Mouse (Mus musculus) heart, postnatal 0 days (tissue): ENCODE results near the gene Myo5a. TPM values are rescaled to one million over a fixed set of nuclear protein-coding genes. Genes with fewer than 3 reads are reported as not detected.

Source experiments
- ATAC-seq: fragments of 200-750 bp; cut with Nextera tagmentation; 2 replicates; pipeline ENCODE4 v1.8.0; 2017; ENCODE audit warnings: low read depth, moderate number of reproducible peaks, moderate library complexity; ENCODE audit not compliant: insufficient read depth
- DNase-seq: peaks from one replicate; pipeline ENCODE4 v3.0.0-alpha.2; 2016; ENCODE audit warnings: low spot score
- H3K27ac ChIP-seq: fragments of 300-500 bp; sonication (generic); 2 replicates; pipeline ENCODE4 v1.5.1; 2014; ENCODE audit warnings: low read depth, mild to moderate bottlenecking
- H3K27me3 ChIP-seq: fragments of 300-500 bp; sonication (generic); 2 replicates; pipeline ENCODE4 v1.6.1; 2014; ENCODE audit warnings: low read length, mixed read lengths; ENCODE audit not compliant: control insufficient read depth, insufficient read depth
- H3K36me3 ChIP-seq: fragments of 300-500 bp; sonication (generic); replicated peaks from 2 replicates; pipeline ENCODE4 v1.6.1; 2014; ENCODE audit warnings: low read length, mixed read lengths; ENCODE audit not compliant: control insufficient read depth, insufficient read depth
- H3K4me1 ChIP-seq: fragments of 300-500 bp; sonication (generic); 2 replicates; pipeline ENCODE4 v1.6.1; 2014; ENCODE audit warnings: antibody characterized with exemption; ENCODE audit not compliant: control insufficient read depth, insufficient read depth
- H3K4me2 ChIP-seq: fragments of 300-500 bp; sonication (generic); 2 replicates; pipeline ENCODE4 v1.6.1; 2014; ENCODE audit warnings: low read depth, mild to moderate bottlenecking, low read length, moderate library complexity
- H3K4me3 ChIP-seq: fragments of 300-500 bp; sonication (generic); 2 replicates; pipeline ENCODE4 v1.5.1; 2014; ENCODE audit warnings: low read depth, low read length
- H3K9ac ChIP-seq: fragments of 300-500 bp; sonication (generic); replicated peaks from 2 replicates; pipeline ENCODE4 v1.6.1; 2014; ENCODE audit warnings: low read depth, low read length, mixed read lengths
- H3K9me3 ChIP-seq: fragments of 300-500 bp; sonication (generic); replicated peaks from 2 replicates; pipeline ENCODE4 v1.6.1; 2016; ENCODE audit warnings: low read length; ENCODE audit not compliant: control insufficient read depth
- CTCF ChIP-seq: IDR thresholded peaks from 2 replicates; pipeline ENCODE4 v1.5.1; 2016; ENCODE audit warnings: antibody characterized with exemption, control low read depth, low read depth
- EP300 ChIP-seq: IDR thresholded peaks from 2 replicates; pipeline ENCODE4 v1.6.1; 2016; ENCODE audit warnings: antibody characterized with exemption, low read depth
- WGBS: fragments of 180-500 bp; shearing (Covaris S2); extraction: QIAGEN DNeasy Blood & Tissue Kit; methylation state at CpG from one replicate; pipeline ENCODE4 v1.1.7; 2014; 5-methylcytosine and 5-hydroxymethylcytosine counted together
- polyA plus RNA-seq: library from polyadenylated mRNA; unstranded; fragments of >200 nt; fragmentation: Nextera tagmentation; extraction: Ambion mirVana; gene quantifications from 2 replicates; pipeline ENCODE4 v1.2.1, GENCODE M21; 2015
- total RNA-seq: library from RNA; depleted of rRNA; stranded (reverse); fragments of >200 nt; gene quantifications from 2 replicates; pipeline ENCODE4 v1.2.3, GENCODE M21; 2014; ENCODE audit warnings: low replicate concordance

Myo5a gene
- total and polyA plus RNA-seq, 2 experiments from 2014 or later, result 3.6 to 7.1 TPM

DNA sequence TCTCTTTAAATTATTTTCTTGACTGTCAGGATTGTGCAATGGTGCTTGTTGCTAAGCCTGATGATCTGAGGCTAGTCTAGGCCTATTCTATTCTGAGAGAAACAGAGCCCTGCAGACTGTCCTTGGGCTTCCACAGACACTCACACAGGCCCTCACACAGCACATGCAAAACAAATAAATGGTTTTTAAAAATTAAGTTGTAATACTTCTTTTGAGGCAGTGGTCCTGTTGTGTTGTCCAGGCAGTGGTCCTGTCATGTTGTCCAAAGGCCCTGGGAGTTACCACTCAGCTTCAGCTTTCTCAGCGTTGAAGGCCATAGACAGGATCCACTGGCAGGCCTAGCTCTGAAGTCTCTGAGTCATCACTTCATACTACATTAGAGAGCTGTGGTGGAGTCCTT, 130.7 kb downstream of the Myo5a start:
- no peak for DNase-seq
- Histone ChIP-seq H3K27ac (no peak overlapping the region), H3K4me2 (no peak overlapping the region), H3K36me3 (peaks cover 32% of the 10 kb centered on the region), H3K27me3 (no peaks in the 10 kb centered on the region), H3K9ac (no peak overlapping the region), H3K4me3 (no peak overlapping the region), H3K4me1 (no peaks in the 10 kb centered on the region), H3K9me3 (no peaks in the 10 kb centered on the region)
- 93% methylated on average over 1 of the region's 1 CpGs for WGBS
- TF ChIP-seq CTCF, result no peak
- no peak for TF ChIP-seq EP300
- ATAC-seq, result no peak

DNA sequence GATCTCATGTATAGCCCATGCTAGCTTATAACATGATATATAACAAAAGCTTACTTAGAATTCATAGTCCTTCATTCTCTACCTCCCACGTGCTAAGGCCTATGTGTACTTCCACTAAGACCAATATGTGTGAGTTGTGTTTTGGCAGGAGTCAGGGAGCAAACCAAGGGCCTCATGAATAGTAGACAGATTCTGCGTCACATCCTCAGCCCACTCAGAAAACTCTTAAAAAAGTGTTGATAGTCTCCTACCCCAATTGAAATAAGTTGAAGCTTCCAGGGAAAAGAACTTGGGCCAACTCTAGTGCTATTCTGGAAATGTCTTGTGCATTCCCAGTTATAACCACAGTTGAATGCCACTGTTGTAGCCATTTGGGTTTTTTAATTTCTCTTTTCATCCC, 131.2 kb downstream of the Myo5a start:
- no peak overlapping the region for H3K27ac ChIP-seq
- DNase-seq (no peak), ATAC-seq (no peak)
- H3K36me3 ChIP-seq, result peaks cover 32% of the 10 kb centered on the region
- no peaks in the 10 kb centered on the region for H3K4me1 ChIP-seq
- H3K9ac ChIP-seq, result no peak overlapping the region
- no peak for TF ChIP-seq CTCF
- no peak for TF ChIP-seq EP300
- H3K4me3 ChIP-seq, result no peak overlapping the region
- H3K4me2 ChIP-seq, result no peak overlapping the region
- no peaks in the 10 kb centered on the region for H3K27me3 ChIP-seq
- 87% methylated on average over 2 of the region's 2 CpGs for whole genome bisulfite sequencing
- H3K9me3 ChIP-seq, result no peaks in the 10 kb centered on the region

DNA sequence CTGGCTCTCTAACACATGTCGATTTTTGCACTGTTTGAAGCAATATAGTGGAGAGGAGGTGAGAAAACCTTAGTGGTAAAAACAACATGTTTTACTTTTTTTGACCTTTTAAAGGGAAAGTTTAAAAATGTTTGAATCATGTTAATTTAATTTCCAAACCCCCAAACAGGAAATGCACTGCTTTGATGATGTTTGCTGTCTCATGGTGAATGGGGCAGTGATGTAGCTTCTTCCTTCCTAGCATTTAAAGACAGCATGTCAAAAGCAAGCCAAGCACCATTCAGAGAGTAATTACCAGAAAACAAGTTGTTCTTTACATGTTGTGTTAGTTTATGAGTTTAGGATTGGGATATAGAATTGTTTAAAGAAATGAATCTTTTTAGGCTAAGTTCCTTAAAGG, 138.4 kb downstream of the Myo5a start:
- WGBS, result 76% methylated on average over 1 of the region's 1 CpGs
- no peak for TF ChIP-seq EP300
- TF ChIP-seq CTCF, result no peak
- Histone ChIP-seq H3K27me3 (no peaks in the 10 kb centered on the region), H3K27ac (no peak overlapping the region), H3K4me2 (no peak overlapping the region), H3K9me3 (no peaks in the 10 kb centered on the region), H3K9ac (no peak overlapping the region), H3K4me3 (no peak overlapping the region), H3K36me3 (peaks cover 9% of the 10 kb centered on the region), H3K4me1 (no peaks in the 10 kb centered on the region)
- ATAC-seq (no peak), DNase-seq (no peak)

DNA sequence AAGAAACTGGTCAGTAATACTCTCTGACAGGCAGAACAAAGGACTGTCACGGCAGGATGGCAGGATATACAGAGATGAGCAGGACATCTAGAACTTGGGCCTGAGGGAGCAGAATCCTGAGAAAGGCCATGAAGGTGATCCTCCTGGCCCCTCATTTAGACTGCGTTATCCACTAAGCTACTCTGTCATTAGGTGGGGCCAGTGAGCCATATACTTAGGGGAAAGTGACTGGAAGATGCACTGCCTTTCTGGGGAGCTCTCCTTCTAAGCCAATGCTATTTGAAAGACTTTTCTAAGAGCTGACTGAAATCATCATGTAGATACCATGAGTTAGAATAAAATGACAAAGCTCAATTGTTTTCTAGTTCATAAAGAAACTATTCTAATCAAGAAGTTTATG, 139.5 kb downstream of the Myo5a start:
- Histone ChIP-seq H3K27ac (no peak overlapping the region), H3K4me2 (no peak overlapping the region), H3K27me3 (no peaks in the 10 kb centered on the region), H3K4me3 (no peak overlapping the region), H3K4me1 (no peaks in the 10 kb centered on the region), H3K9ac (no peak overlapping the region), H3K36me3 (peaks cover 16% of the 10 kb centered on the region), H3K9me3 (no peaks in the 10 kb centered on the region)
- no peak for ATAC-seq
- WGBS, result 75% methylated on average over 2 of the region's 2 CpGs
- no peak for TF ChIP-seq EP300
- TF ChIP-seq CTCF, result peak; percentile 20; the same call in 1 of the 2 replicates
- no peak for DNase-seq

DNA sequence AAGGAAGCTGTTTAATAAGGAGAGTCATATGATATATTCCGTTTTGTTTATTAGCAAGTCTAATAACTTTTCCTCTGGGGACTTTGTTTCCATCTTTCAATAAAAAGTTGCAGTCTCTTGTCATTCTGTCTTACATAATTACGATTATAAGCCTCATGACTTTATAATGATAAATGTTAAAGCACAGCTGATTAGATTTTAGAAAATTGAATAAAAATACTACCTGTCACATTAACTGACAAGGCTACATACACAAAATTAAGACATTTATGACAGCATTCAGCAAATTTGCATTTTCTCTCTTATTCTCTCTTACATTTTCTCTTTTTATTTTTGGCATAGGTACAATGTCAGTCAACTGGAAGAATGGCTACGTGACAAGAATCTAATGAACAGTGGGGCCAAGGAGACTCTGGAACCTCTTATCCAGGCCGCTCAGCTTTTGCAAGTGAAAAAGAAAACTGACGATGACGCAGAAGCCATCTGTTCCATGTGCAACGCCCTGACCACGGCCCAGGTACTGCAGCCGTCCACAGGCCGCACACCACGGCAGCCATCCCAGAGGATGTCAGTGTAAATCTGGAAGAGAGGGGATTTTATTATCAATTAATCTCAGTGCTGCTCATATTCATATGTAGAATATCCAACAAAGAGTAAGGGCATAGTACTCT, 144.1 kb downstream of the Myo5a start:
- 92% methylated on average over 11 of the region's 11 CpGs for WGBS
- H3K4me3 ChIP-seq, result no peak overlapping the region
- TF ChIP-seq EP300 (no peak), CTCF (no peak)
- H3K4me2 ChIP-seq, result no peak overlapping the region
- H3K27me3 ChIP-seq, result no peaks in the 10 kb centered on the region
- no peak overlapping the region for H3K9ac ChIP-seq
- no peaks in the 10 kb centered on the region for H3K9me3 ChIP-seq
- H3K4me1 ChIP-seq, result no peaks in the 10 kb centered on the region
- ATAC-seq (no peak), DNase-seq (no peak)
- H3K27ac ChIP-seq, result no peak overlapping the region
- H3K36me3 ChIP-seq, result peaks cover 42% of the 10 kb centered on the region

DNA sequence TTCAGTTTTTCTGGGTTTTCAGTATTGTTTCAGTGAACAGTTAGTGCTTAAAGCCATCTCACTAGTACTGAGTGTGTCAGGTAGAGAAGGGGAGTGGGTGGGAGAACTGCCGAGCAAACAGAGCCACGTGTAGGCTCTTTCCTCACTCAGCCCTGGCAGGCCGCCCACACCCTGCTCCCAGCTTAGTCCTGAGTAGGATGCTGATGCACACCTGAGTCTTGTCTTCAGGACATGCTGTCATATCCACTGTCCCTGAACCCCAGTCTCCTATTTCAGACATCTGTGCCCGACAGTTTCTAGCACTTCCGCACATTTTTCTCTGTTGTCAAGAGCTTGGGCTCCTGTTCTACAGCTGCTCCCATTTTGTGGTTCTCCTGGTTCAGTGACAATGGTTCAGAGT, 149.1 kb downstream of the Myo5a start:
- no peak for TF ChIP-seq CTCF
- TF ChIP-seq EP300, result no peak
- ATAC-seq (no peak), DNase-seq (no peak)
- Histone ChIP-seq H3K36me3 (peaks cover 32% of the 10 kb centered on the region), H3K9ac (no peak overlapping the region), H3K4me3 (no peak overlapping the region), H3K9me3 (no peaks in the 10 kb centered on the region), H3K27me3 (no peaks in the 10 kb centered on the region), H3K4me1 (no peaks in the 10 kb centered on the region), H3K4me2 (no peak overlapping the region), H3K27ac (no peak overlapping the region)
- WGBS, result 74% methylated on average over 5 of the region's 5 CpGs
